In genomic region chr16:48750145-48750827, GRCm38 (mm10) we compare ENCODE assay signal across 8 mouse cellular contexts. TPM values are rescaled to one million over a fixed set of nuclear protein-coding genes. Genes with fewer than 3 reads are reported as not detected.
DNase-seq lines count a peak whose midpoint lies in the region; ATAC-seq lines count a peak whose summit lies in the region.

No protein-coding gene starts in this region.

- H3K4me1 ChIP-seq in hindbrain, embryonic 15.5 days (replicated peaks), result peaks cover 4% of the 10 kb centered on the region
- peaks cover 7% of the 10 kb centered on the region; the same call in 1 of the 2 replicates for H3K4me1 ChIP-seq in neural tube, embryonic 12.5 days

- no peak for ATAC-seq in hindbrain, embryonic 15.5 days (ENCODE audit: low FRiP score, low read depth)
- ATAC-seq in neural tube, embryonic 12.5 days (ENCODE audit: low FRiP score, low read depth), result no peak
- no peak for ATAC-seq in inflammation-experienced regulatory T-cells, adult 6 months

- 0 out of 2 replicates have a peak overlapping the region, but pooled peaks have one; percentile 10 for H3K4me3 ChIP-seq in hindbrain, embryonic 15.5 days
- H3K4me3 ChIP-seq in neural tube, embryonic 12.5 days, result no peak overlapping the region

- H3K9ac ChIP-seq in hindbrain, embryonic 15.5 days, result no peak overlapping the region
- no peak overlapping the region for H3K9ac ChIP-seq in neural tube, embryonic 12.5 days

- H3K4me2 ChIP-seq in hindbrain, embryonic 15.5 days, result peak overlapping the region; percentile 54
- peak overlapping the region; percentile 50 for H3K4me2 ChIP-seq in neural tube, embryonic 12.5 days (replicated peaks)

- no peaks in the 10 kb centered on the region for H3K9me3 ChIP-seq in hindbrain, embryonic 15.5 days
- H3K9me3 ChIP-seq in neural tube, embryonic 12.5 days, result no peaks in the 10 kb centered on the region

- H3K36me3 ChIP-seq in hindbrain, embryonic 15.5 days, result no peaks in the 10 kb centered on the region
- no peaks in the 10 kb centered on the region for H3K36me3 ChIP-seq in neural tube, embryonic 12.5 days

- 18% methylated on average over 26 of the region's 26 CpGs for WGBS in hindbrain, embryonic 15.5 days
- 13% methylated on average over 26 of the region's 26 CpGs for WGBS in neural tube, embryonic 12.5 days

- peak; percentile 1 to 16 for DNase-seq in layer of hippocampus, adult 18-20 months (ENCODE audit: low spot score in 2 of 2)
- DNase-seq in layer of hippocampus, adult 8-10 months (ENCODE audit: low spot score in 2 of 2), result no peak
- peak; percentile 31 for DNase-seq in embryo, embryonic 9.5 days (ENCODE audit: extremely low spot score)
- no peak for DNase-seq in urinary bladder, postnatal 36 days (ENCODE audit: low spot score in 2 of 2)
- no peak for DNase-seq in yolk sac, embryonic 10.5 days (ENCODE audit: low spot score)

- no peak overlapping the region for H3K27ac ChIP-seq in hindbrain, embryonic 15.5 days (replicated peaks)
- H3K27ac ChIP-seq in neural tube, embryonic 12.5 days, result no peak overlapping the region

- no peaks in the 10 kb centered on the region for H3K27me3 ChIP-seq in hindbrain, embryonic 15.5 days
- no peaks in the 10 kb centered on the region for H3K27me3 ChIP-seq in neural tube, embryonic 12.5 days (replicated peaks)

RNA-seq across cellular contexts. Expression of gene Trat1, which starts 21.5 kb away (rescaled TPM):
- total RNA-seq in layer of hippocampus, adult 18-20 months (2021), result under 1 TPM; 0.20 to 0.35 TPM
- total RNA-seq in layer of hippocampus, adult 8-10 months (2022), result under 1 TPM in 3 of 4 experiments, not detected in 1; 0.08 to 0.53 (median 0.22) TPM
- polyA plus RNA-seq in hindbrain, embryonic 15.5 days (2015; fragmentation: Nextera tagmentation; extraction: Ambion mirVana), result 0.03 and 0.08 TPM in 2 replicates
- polyA plus RNA-seq in neural tube, embryonic 12.5 days (2016; fragmentation: Nextera tagmentation; extraction: Ambion mirVana), result not detected in 2 replicates
- 100 to 1,000 TPM in 1 of 3 experiments, 10 to 100 TPM in 2; 64.3 to 111 (median 96.4) TPM for polyA plus RNA-seq in inflammation-experienced regulatory T-cells, adult 6 months (2017; shearing (Covaris generic))

Comparison
In these comparisons a context has a peak if more than half of its experiments do, and no peak if none do; other contexts are left out.
1. DNase-seq: peak in layer of hippocampus, adult 18-20 months (2 of 2) and embryo, embryonic 9.5 days (single experiment); none in layer of hippocampus, adult 8-10 months (0 of 2), urinary bladder, postnatal 36 days (0 of 2) and yolk sac, embryonic 10.5 days (single experiment).
2. RNA of gene Trat1, which starts 21.5 kb away (polyA plus RNA-seq): 64.3 to 111 TPM in inflammation-experienced regulatory T-cells, adult 6 months; 0.03 to 0.08 TPM in hindbrain, embryonic 15.5 days and not detected in neural tube, embryonic 12.5 days; every median in the first group is over 10 times any median in the second.